In the genomic region with DNA sequence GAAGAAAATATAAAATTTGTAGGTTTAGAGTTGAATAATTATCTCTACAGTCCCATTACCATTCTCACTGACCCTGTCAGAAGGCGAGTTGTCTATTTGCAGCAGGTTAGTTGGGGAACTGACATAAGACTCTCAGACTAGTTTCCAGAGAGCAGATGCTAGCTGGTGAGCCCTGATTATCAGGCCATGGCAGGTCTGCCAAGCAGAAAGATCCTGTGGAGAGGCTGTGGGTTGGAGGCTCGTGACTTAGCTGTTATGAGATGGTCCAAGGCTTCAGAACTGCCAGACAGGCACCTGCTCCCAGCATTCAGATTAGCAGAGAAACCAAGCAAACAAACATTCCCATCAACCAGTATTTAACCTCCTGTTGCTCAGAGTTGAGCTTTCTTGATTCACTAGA, we compare ENCODE assay signal across 21 mouse cellular contexts. TPM values are rescaled to one million over a fixed set of nuclear protein-coding genes. Genes with fewer than 3 reads are reported as not detected.
A peak's percentile ranks its signal among the peaks of the same experiment; 100 is the strongest.
DNase-seq lines count a peak whose midpoint lies in the region; ATAC-seq and TF ChIP-seq lines count a peak whose summit lies in the region.
"Had no signal": no experiment of that assay in that cellular context is flagged by ENCODE, and none has a peak within 500 bp of the region (broad histone marks: within the 10 kb centered on the region; RNA-seq: fewer than 3 reads in every experiment).

No protein-coding gene starts in this region.

- H3K4me2 ChIP-seq in hindbrain, postnatal 0 days (ENCODE audit: low read depth, low read length): no peak overlapping the region
- H3K4me2 ChIP-seq in hindbrain, embryonic 12.5 days (replicated peaks): no peak overlapping the region
- H3K4me2 ChIP-seq in midbrain, postnatal 0 days (ENCODE audit: low read depth, low read length, poor library complexity, severe bottlenecking): no peak overlapping the region
- no peak overlapping the region for H3K4me2 ChIP-seq in midbrain, embryonic 13.5 days (replicated peaks)
- H3K4me2 ChIP-seq in intestine, embryonic 15.5 days (replicated peaks): no peak overlapping the region
- H3K4me2 ChIP-seq: embryonic facial prominence, embryonic 12.5 days; forebrain, embryonic 13.5 days; forebrain, embryonic 15.5 days had no signal

- 41% methylated on average over 2 of the region's 2 CpGs for WGBS in hindbrain, postnatal 0 days
- 60% methylated on average over 2 of the region's 2 CpGs for WGBS in hindbrain, embryonic 12.5 days
- 68% methylated on average over 2 of the region's 2 CpGs for WGBS in midbrain, postnatal 0 days
- 64% methylated on average over 2 of the region's 2 CpGs for WGBS in midbrain, embryonic 13.5 days
- WGBS in intestine, embryonic 15.5 days: 64% methylated on average over 2 of the region's 2 CpGs

- H3K27ac ChIP-seq in hindbrain, postnatal 0 days: no peak overlapping the region
- no peak overlapping the region for H3K27ac ChIP-seq in hindbrain, embryonic 12.5 days
- no peak overlapping the region for H3K27ac ChIP-seq in midbrain, postnatal 0 days (ENCODE audit: low read depth, low read length)
- H3K27ac ChIP-seq in midbrain, embryonic 13.5 days: no peak overlapping the region
- no peak overlapping the region for H3K27ac ChIP-seq in intestine, embryonic 15.5 days
- H3K27ac ChIP-seq: embryonic facial prominence, embryonic 10.5 days; embryonic facial prominence, embryonic 12.5 days; forebrain, embryonic 13.5 days; forebrain, embryonic 15.5 days had no signal

- no peak overlapping the region for H3K9ac ChIP-seq in hindbrain, postnatal 0 days (replicated peaks; ENCODE audit: low read length)
- H3K9ac ChIP-seq in hindbrain, embryonic 12.5 days: no peak overlapping the region
- no peak overlapping the region for H3K9ac ChIP-seq in midbrain, postnatal 0 days (replicated peaks; ENCODE audit: low read length, poor library complexity, severe bottlenecking)
- no peak overlapping the region for H3K9ac ChIP-seq in midbrain, embryonic 13.5 days (replicated peaks)
- H3K9ac ChIP-seq in intestine, embryonic 15.5 days: no peak overlapping the region
- H3K9ac ChIP-seq: embryonic facial prominence, embryonic 12.5 days; forebrain, embryonic 13.5 days; forebrain, embryonic 15.5 days; forebrain, postnatal 0 days had no signal

- H3K36me3 ChIP-seq in hindbrain, postnatal 0 days (ENCODE audit: insufficient read depth, low read length): no peaks in the 10 kb centered on the region
- no peaks in the 10 kb centered on the region for H3K36me3 ChIP-seq in hindbrain, embryonic 12.5 days
- no peaks in the 10 kb centered on the region for H3K36me3 ChIP-seq in midbrain, postnatal 0 days (ENCODE audit: insufficient read depth, low read length)
- H3K36me3 ChIP-seq in midbrain, embryonic 13.5 days: no peaks in the 10 kb centered on the region
- no peaks in the 10 kb centered on the region for H3K36me3 ChIP-seq in intestine, embryonic 15.5 days
- H3K36me3 ChIP-seq: embryonic facial prominence, embryonic 10.5 days; embryonic facial prominence, embryonic 12.5 days; forebrain, embryonic 15.5 days; G1E had no signal

- peak; percentile 77 to 82 for DNase-seq in cerebellum, postnatal 10 days
- DNase-seq in cerebellum, adult 9-11 months: no peak
- DNase-seq in hindbrain, postnatal 0 days (ENCODE audit: low spot score): peak; percentile 37
- DNase-seq in midbrain, postnatal 0 days (ENCODE audit: low spot score): peak; percentile 52
- DNase-seq: adrenal gland, adult 2 months; adrenal gland, postnatal 10 days; adrenal gland, postnatal 25 days; B cell, adult 2 months; cerebellum, adult 11-12 months; cerebellum, adult 8-10 months; forebrain, postnatal 0 days had no signal

- no peaks in the 10 kb centered on the region for H3K4me1 ChIP-seq in hindbrain, postnatal 0 days (ENCODE audit: insufficient read depth, low read length)
- H3K4me1 ChIP-seq in hindbrain, embryonic 12.5 days: no peaks in the 10 kb centered on the region
- H3K4me1 ChIP-seq in midbrain, postnatal 0 days (ENCODE audit: insufficient read depth, low read length): no peaks in the 10 kb centered on the region
- H3K4me1 ChIP-seq in midbrain, embryonic 13.5 days (replicated peaks): no peaks in the 10 kb centered on the region
- H3K4me1 ChIP-seq in intestine, embryonic 15.5 days (replicated peaks): no peaks in the 10 kb centered on the region
- H3K4me1 ChIP-seq: embryonic facial prominence, embryonic 10.5 days; embryonic facial prominence, embryonic 12.5 days; forebrain, embryonic 13.5 days; forebrain, embryonic 15.5 days had no signal

- H3K4me3 ChIP-seq in hindbrain, postnatal 0 days (ENCODE audit: low read length): no peak overlapping the region
- H3K4me3 ChIP-seq in hindbrain, embryonic 12.5 days: no peak overlapping the region
- no peak overlapping the region for H3K4me3 ChIP-seq in midbrain, postnatal 0 days (ENCODE audit: low read depth, low read length)
- no peak overlapping the region for H3K4me3 ChIP-seq in midbrain, embryonic 13.5 days (replicated peaks)
- H3K4me3 ChIP-seq in intestine, embryonic 15.5 days (replicated peaks): no peak overlapping the region
- H3K4me3 ChIP-seq: embryonic facial prominence, embryonic 10.5 days; embryonic facial prominence, embryonic 12.5 days; forebrain, embryonic 13.5 days; forebrain, embryonic 15.5 days had no signal

- no peaks in the 10 kb centered on the region for H3K27me3 ChIP-seq in hindbrain, postnatal 0 days (ENCODE audit: insufficient read depth, low read length)
- no peaks in the 10 kb centered on the region; the same call in 1 of the 2 replicates for H3K27me3 ChIP-seq in hindbrain, embryonic 12.5 days
- no peaks in the 10 kb centered on the region for H3K27me3 ChIP-seq in midbrain, postnatal 0 days (ENCODE audit: insufficient read depth, low read length)
- no peaks in the 10 kb centered on the region for H3K27me3 ChIP-seq in midbrain, embryonic 13.5 days
- no peaks in the 10 kb centered on the region for H3K27me3 ChIP-seq in intestine, embryonic 15.5 days (replicated peaks)
- H3K27me3 ChIP-seq: CH12.LX; embryonic facial prominence, embryonic 12.5 days; forebrain, embryonic 13.5 days; forebrain, embryonic 15.5 days had no signal

- peak; percentile 69 for ATAC-seq in hindbrain, postnatal 0 days
- no peak for ATAC-seq in hindbrain, embryonic 12.5 days (ENCODE audit: low FRiP score)
- no peak for ATAC-seq in midbrain, postnatal 0 days (ENCODE audit: low FRiP score)
- ATAC-seq in midbrain, embryonic 13.5 days: no peak
- no peak for ATAC-seq in intestine, embryonic 15.5 days
- ATAC-seq: CD4-positive, CD25-positive, alpha-beta regulatory T cell, adult 4 months; forebrain, embryonic 13.5 days; forebrain, embryonic 15.5 days; forebrain, postnatal 0 days had no signal

- no peak for TF ChIP-seq CTCF in hindbrain, postnatal 0 days (IDR thresholded peaks at IDR 0.05; ENCODE audit: low read depth)
- TF ChIP-seq CTCF in midbrain, postnatal 0 days (IDR thresholded peaks at IDR 0.05): no peak

- H3K9me3 ChIP-seq in hindbrain, postnatal 0 days (ENCODE audit: low read length): no peaks in the 10 kb centered on the region
- no peaks in the 10 kb centered on the region for H3K9me3 ChIP-seq in hindbrain, embryonic 12.5 days (replicated peaks)
- no peaks in the 10 kb centered on the region for H3K9me3 ChIP-seq in midbrain, postnatal 0 days (ENCODE audit: low read length)
- no peaks in the 10 kb centered on the region for H3K9me3 ChIP-seq in midbrain, embryonic 13.5 days
- no peaks in the 10 kb centered on the region for H3K9me3 ChIP-seq in intestine, embryonic 15.5 days
- H3K9me3 ChIP-seq: embryonic facial prominence, embryonic 10.5 days; embryonic facial prominence, embryonic 12.5 days; forebrain, embryonic 13.5 days; forebrain, embryonic 15.5 days; G1E had no signal

RNA-seq across cellular contexts. Expression of gene Pcdh19, which starts 21.8 kb away (rescaled TPM):
- total RNA-seq in hindbrain, postnatal 0 days (2014; rRNA removed): 41.4 and 47.9 TPM in 2 replicates
- polyA plus RNA-seq in hindbrain, postnatal 0 days (2015; fragmentation: Nextera tagmentation; extraction: Ambion mirVana): 19.7 and 20.9 TPM in 2 replicates
- polyA plus RNA-seq in hindbrain, embryonic 12.5 days (2016; fragmentation: Nextera tagmentation; extraction: Ambion mirVana): 7.4 and 9.4 TPM in 2 replicates
- total RNA-seq in midbrain, postnatal 0 days (2014; rRNA removed): 74.5 and 92.6 TPM in 2 replicates
- polyA plus RNA-seq in midbrain, postnatal 0 days (2015; fragmentation: Nextera tagmentation; extraction: Ambion mirVana): 30.4 and 36.7 TPM in 2 replicates
- polyA plus RNA-seq in midbrain, embryonic 13.5 days (2015; fragmentation: Nextera tagmentation; extraction: Ambion mirVana): 14.4 and 15.2 TPM in 2 replicates
- 1.2 and 1.8 TPM in 2 replicates for polyA plus RNA-seq in intestine, embryonic 15.5 days (2015; fragmentation: Nextera tagmentation; extraction: Ambion mirVana)
- total RNA-seq: CH12.LX had no signal
- polyA plus RNA-seq: CD4-positive, CD25-positive, alpha-beta regulatory T cell, adult 4 months; G1E had no signal
